Mouse (Mus musculus) E14TG2a.4 (cell line): Measurements from ENCODE around the gene Ccdc93.

Experiments
- CTCF ChIP-seq: conservative IDR thresholded peaks from 2 replicates; pipeline ENCODE4 v1.5.1; 2014; ENCODE audit warnings: low read length
- NANOG ChIP-seq: IDR thresholded peaks from 2 replicates; pipeline ENCODE4 v1.6.1; 2014; ENCODE audit warnings: borderline replicate concordance, low read length, mixed read lengths
- POU5F1 ChIP-seq: IDR thresholded peaks from 2 replicates; pipeline ENCODE4 v1.6.1; 2014; ENCODE audit warnings: low read length, borderline replicate concordance

DNA sequence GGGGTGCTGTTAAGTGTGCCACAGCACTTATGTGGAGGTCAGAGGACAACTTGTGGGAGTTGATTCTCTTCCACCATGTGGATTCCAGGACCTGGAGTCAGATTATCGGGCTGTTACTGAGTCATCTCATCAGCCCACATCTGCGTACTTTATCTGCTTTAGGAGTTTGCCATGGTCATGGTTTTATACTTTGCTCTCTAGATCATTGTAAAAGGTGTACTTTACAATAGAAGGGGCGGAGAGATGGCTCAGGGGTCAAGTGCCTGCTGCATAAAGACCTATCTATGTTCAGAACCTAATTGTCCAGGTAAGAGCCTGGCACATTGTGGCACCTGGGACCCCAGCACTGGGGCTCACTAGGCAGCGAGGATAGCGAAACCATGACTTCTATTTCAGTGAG is 48.6 kb downstream of the Ccdc93 start:
- TF ChIP-seq CTCF (no peak), POU5F1 (no peak), NANOG (no peak)
